Mouse (Mus musculus): ENCODE results near the gene Dppa1. TPM values are rescaled to one million over a fixed set of nuclear protein-coding genes. Genes with fewer than 3 reads are reported as not detected.
"Not testable (repeated sequence)": the region's sequence is repeated elsewhere in the genome, so short reads cannot be mapped to it uniquely, and the experiment has no call there.

Dppa1 gene
- not detected in 2 replicates for polyA plus RNA-seq (2015; fragmentation: Nextera tagmentation; extraction: Ambion mirVana)

DNA sequence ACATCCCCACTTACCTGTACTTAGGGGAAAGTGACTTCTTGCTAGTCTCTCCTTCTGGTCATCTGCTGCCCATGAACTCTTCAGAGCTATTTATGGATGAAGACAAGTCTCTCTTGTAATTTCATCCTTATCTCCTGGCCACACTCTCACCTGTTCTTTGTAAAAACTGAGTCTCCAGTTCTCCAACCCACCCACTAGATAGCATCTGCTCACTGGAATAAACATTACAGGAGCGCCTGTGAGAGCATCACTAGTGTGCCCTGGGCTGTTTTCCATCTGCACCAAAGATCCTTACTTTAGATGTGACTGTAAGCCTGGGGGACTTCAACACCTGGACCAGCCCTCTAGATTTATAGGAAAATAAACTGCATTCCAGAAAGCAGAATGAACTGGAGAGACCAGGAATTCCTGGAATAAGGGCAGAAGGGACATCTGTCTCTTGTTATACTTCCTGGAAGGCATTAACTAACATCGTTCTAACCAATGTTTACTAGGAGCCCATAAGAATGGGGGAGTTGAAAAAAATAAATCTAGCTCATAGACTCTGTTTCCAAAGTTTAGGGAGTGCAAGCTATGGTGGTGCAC, at the start of gene Dppa1:
Gene Dppa1 (minus strand): TSS at position 51 of the 585 bp plus-strand sequence.
- 79% methylated on average over 2 of the region's 2 CpGs for WGBS
- Histone ChIP-seq H3K4me1 (replicated peaks; ENCODE audit: control insufficient read depth, insufficient read depth, low read length) (no peaks in the 10 kb centered on the region), H3K4me2 (ENCODE audit: low read length) (no peak within 1 kb of the TSS), H3K9me3 (ENCODE audit: control insufficient read depth, low read length) (no peaks in the 10 kb centered on the region), H3K27ac (ENCODE audit: low read length) (no peak within 1 kb of the TSS), H3K4me3 (replicated peaks; ENCODE audit: low read length) (no peak within 1 kb of the TSS), H3K27me3 (replicated peaks; ENCODE audit: control insufficient read depth, insufficient read depth, low read length) (no peaks in the 10 kb centered on the region), H3K36me3 (ENCODE audit: control insufficient read depth, insufficient read depth) (no peaks in the 10 kb centered on the region), H3K9ac (replicated peaks; ENCODE audit: low read depth, low read length) (no peak within 1 kb of the TSS)
- no peak for ATAC-seq

GRCm38 (mm10) chr11:46667938-46668337, 38.9 kb upstream of the Dppa1 start:
- no peaks in the 10 kb centered on the region for H3K4me1 ChIP-seq (replicated peaks; ENCODE audit: control insufficient read depth, insufficient read depth, low read length)
- 59% methylated on average over 2 of the region's 2 CpGs for WGBS

DNA sequence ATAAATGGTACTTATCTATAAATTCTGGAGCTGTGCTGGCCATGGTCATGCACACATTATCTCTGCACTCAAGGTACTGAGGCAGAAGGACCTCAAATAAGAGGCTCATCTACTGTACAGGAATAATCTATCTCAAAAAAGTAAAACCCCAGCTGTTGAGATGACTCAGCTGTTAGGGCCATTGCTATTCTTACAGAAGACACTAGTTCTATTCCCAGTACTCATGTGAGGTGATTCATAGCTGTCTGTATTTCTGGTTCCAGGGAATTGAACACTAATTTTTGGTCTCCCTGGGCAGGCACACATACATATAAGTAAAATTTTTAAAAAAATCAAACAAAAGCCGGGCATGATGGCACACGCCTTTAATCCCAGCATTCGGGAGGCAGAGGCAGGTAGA, 38.0 kb upstream of the Dppa1 start:
- H3K4me1 ChIP-seq (replicated peaks; ENCODE audit: control insufficient read depth, insufficient read depth, low read length): no peaks in the 10 kb centered on the region
- 94% methylated on average over 3 of the region's 3 CpGs for WGBS
- H3K36me3 ChIP-seq (ENCODE audit: control insufficient read depth, insufficient read depth): no peaks in the 10 kb centered on the region
- no peaks in the 10 kb centered on the region for H3K9me3 ChIP-seq (ENCODE audit: control insufficient read depth, low read length)
- no peak overlapping the region for H3K27ac ChIP-seq (ENCODE audit: low read length)
- no peak for ATAC-seq
- no peak overlapping the region for H3K4me3 ChIP-seq (replicated peaks; ENCODE audit: low read length)
- no peaks in the 10 kb centered on the region for H3K27me3 ChIP-seq (replicated peaks; ENCODE audit: control insufficient read depth, insufficient read depth, low read length)
- H3K9ac ChIP-seq (replicated peaks; ENCODE audit: low read depth, low read length): no peak overlapping the region
- H3K4me2 ChIP-seq (ENCODE audit: low read length): no peak overlapping the region

More at GRCm38 (mm10) chr11:46667938-46668337, 38.9 kb upstream of the Dppa1 start:
- ATAC-seq: no peak
- no peaks in the 10 kb centered on the region for H3K27me3 ChIP-seq (replicated peaks; ENCODE audit: control insufficient read depth, insufficient read depth, low read length)
- H3K9ac ChIP-seq (replicated peaks; ENCODE audit: low read depth, low read length): no peak overlapping the region
- H3K36me3 ChIP-seq (ENCODE audit: control insufficient read depth, insufficient read depth): no peaks in the 10 kb centered on the region
- H3K9me3 ChIP-seq (ENCODE audit: control insufficient read depth, low read length): no peaks in the 10 kb centered on the region
- H3K4me2 ChIP-seq (ENCODE audit: low read length): no peak overlapping the region
- no peak overlapping the region for H3K27ac ChIP-seq (ENCODE audit: low read length)
- H3K4me3 ChIP-seq (replicated peaks; ENCODE audit: low read length): no peak overlapping the region

GRCm38 (mm10) chr11:46665599-46666522, 36.8 kb upstream of the Dppa1 start:
- Histone ChIP-seq H3K9me3 (ENCODE audit: control insufficient read depth, low read length) (no peaks in the 10 kb centered on the region), H3K4me3 (replicated peaks; ENCODE audit: low read length) (no peak overlapping the region), H3K36me3 (ENCODE audit: control insufficient read depth, insufficient read depth) (no peaks in the 10 kb centered on the region), H3K27ac (ENCODE audit: low read length) (no peak overlapping the region), H3K4me2 (ENCODE audit: low read length) (no peak overlapping the region), H3K27me3 (replicated peaks; ENCODE audit: control insufficient read depth, insufficient read depth, low read length) (no peaks in the 10 kb centered on the region), H3K9ac (replicated peaks; ENCODE audit: low read depth, low read length) (no peak overlapping the region), H3K4me1 (replicated peaks; ENCODE audit: control insufficient read depth, insufficient read depth, low read length) (no peaks in the 10 kb centered on the region)
- ATAC-seq: peak; percentile 78
- 71% methylated on average over 6 of the region's 6 CpGs for WGBS

DNA sequence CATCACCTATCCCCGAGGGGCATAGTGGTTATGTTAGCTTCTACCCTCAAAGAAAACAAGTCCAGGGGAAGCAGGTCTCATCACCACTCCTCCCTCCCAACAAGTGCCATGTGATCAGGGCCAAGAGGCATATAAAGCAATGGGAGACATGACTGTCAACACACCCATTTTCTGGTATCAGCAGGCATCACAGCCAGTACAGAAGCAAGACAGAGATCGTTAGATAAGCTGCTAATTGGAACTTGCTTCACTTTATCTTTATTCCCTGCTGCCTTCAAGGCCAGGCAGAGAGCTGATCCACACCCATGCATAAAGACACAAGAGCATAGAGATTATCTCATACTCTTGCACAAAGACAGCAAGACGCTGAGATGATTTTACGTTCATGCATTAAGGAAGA, 34.2 kb upstream of the Dppa1 start:
- no peaks in the 10 kb centered on the region for H3K27me3 ChIP-seq (replicated peaks; ENCODE audit: control insufficient read depth, insufficient read depth, low read length)

GRCm38 (mm10) chr11:46652476-46652875, 23.4 kb upstream of the Dppa1 start:
- H3K4me3 ChIP-seq (replicated peaks; ENCODE audit: low read length): no peak overlapping the region
- no peaks in the 10 kb centered on the region for H3K9me3 ChIP-seq (ENCODE audit: control insufficient read depth, low read length)
- no peaks in the 10 kb centered on the region for H3K4me1 ChIP-seq (replicated peaks; ENCODE audit: control insufficient read depth, insufficient read depth, low read length)
- no peak overlapping the region for H3K9ac ChIP-seq (replicated peaks; ENCODE audit: low read depth, low read length)
- no peaks in the 10 kb centered on the region for H3K36me3 ChIP-seq (ENCODE audit: control insufficient read depth, insufficient read depth)
- WGBS: 92% methylated on average over 3 of the region's 3 CpGs
- H3K27ac ChIP-seq (ENCODE audit: low read length): no peak overlapping the region
- H3K4me2 ChIP-seq (ENCODE audit: low read length): no peak overlapping the region
- H3K27me3 ChIP-seq (replicated peaks; ENCODE audit: control insufficient read depth, insufficient read depth, low read length): no peaks in the 10 kb centered on the region
- no peak for ATAC-seq

More for the DNA sequence above, 34.2 kb upstream of the Dppa1 start:
- Histone ChIP-seq H3K36me3 (ENCODE audit: control insufficient read depth, insufficient read depth) (no peaks in the 10 kb centered on the region), H3K4me2 (ENCODE audit: low read length) (no peak overlapping the region), H3K27ac (ENCODE audit: low read length) (no peak overlapping the region), H3K4me3 (replicated peaks; ENCODE audit: low read length) (no peak overlapping the region), H3K9ac (replicated peaks; ENCODE audit: low read depth, low read length) (no peak overlapping the region), H3K4me1 (replicated peaks; ENCODE audit: control insufficient read depth, insufficient read depth, low read length) (no peaks in the 10 kb centered on the region), H3K9me3 (ENCODE audit: control insufficient read depth, low read length) (no peaks in the 10 kb centered on the region)
- ATAC-seq: no peak
- 36% methylated on average over 4 of the region's 4 CpGs for WGBS

- not testable (repeated sequence) for H3K4me1 ChIP-seq (replicated peaks; ENCODE audit: control insufficient read depth, insufficient read depth, low read length); H3K27ac ChIP-seq (ENCODE audit: low read length); H3K9ac ChIP-seq (replicated peaks; ENCODE audit: low read depth, low read length); H3K27me3 ChIP-seq (replicated peaks; ENCODE audit: control insufficient read depth, insufficient read depth, low read length); H3K4me2 ChIP-seq (ENCODE audit: low read length); H3K36me3 ChIP-seq (ENCODE audit: control insufficient read depth, insufficient read depth); H3K9me3 ChIP-seq (ENCODE audit: control insufficient read depth, low read length); ATAC-seq; H3K4me3 ChIP-seq (replicated peaks; ENCODE audit: low read length)
- 40% methylated on average over 3 of the region's 3 CpGs for WGBS
Observed at GRCm38 (mm10) chr11:46649655-46650054, 20.6 kb upstream of the Dppa1 start.

DNA sequence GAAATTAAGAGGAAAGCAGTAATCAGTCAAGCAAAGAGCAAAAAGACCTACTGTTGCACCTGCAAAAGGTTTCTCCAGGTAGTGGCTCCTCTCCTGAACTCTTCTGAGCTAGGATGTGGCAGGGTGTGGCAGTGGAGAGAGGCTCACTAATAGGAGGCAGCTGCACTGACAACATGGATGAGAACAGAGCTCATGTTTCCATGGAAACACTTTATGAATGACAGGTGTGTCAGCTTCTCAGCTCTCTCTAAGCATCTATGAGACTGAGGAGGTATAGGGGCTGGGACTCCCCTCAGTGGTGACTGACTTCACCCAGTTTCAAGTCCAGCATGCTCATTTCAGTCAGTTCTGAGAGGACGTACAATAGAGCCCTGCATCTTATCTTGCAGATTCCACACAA, 15.8 kb upstream of the Dppa1 start:
- no peak overlapping the region for H3K4me3 ChIP-seq (replicated peaks; ENCODE audit: low read length)
- 79% methylated on average over 1 of the region's 1 CpGs for WGBS
- no peak overlapping the region for H3K27ac ChIP-seq (ENCODE audit: low read length)
- no peaks in the 10 kb centered on the region for H3K36me3 ChIP-seq (ENCODE audit: control insufficient read depth, insufficient read depth)
- peak; percentile 72 for ATAC-seq
- no peaks in the 10 kb centered on the region for H3K9me3 ChIP-seq (ENCODE audit: control insufficient read depth, low read length)
- no peak overlapping the region for H3K4me2 ChIP-seq (ENCODE audit: low read length)
- no peak overlapping the region for H3K9ac ChIP-seq (replicated peaks; ENCODE audit: low read depth, low read length)
- H3K27me3 ChIP-seq (replicated peaks; ENCODE audit: control insufficient read depth, insufficient read depth, low read length): no peaks in the 10 kb centered on the region
- no peaks in the 10 kb centered on the region for H3K4me1 ChIP-seq (replicated peaks; ENCODE audit: control insufficient read depth, insufficient read depth, low read length)

- H3K27ac ChIP-seq (ENCODE audit: low read length): no peak overlapping the region
- no peak overlapping the region for H3K9ac ChIP-seq (replicated peaks; ENCODE audit: low read depth, low read length)
- no peak overlapping the region for H3K4me3 ChIP-seq (replicated peaks; ENCODE audit: low read length)
- H3K9me3 ChIP-seq (ENCODE audit: control insufficient read depth, low read length): no peaks in the 10 kb centered on the region
- no peaks in the 10 kb centered on the region for H3K4me1 ChIP-seq (replicated peaks; ENCODE audit: control insufficient read depth, insufficient read depth, low read length)
- no peaks in the 10 kb centered on the region for H3K36me3 ChIP-seq (ENCODE audit: control insufficient read depth, insufficient read depth)
- ATAC-seq: no peak
- H3K4me2 ChIP-seq (ENCODE audit: low read length): no peak overlapping the region
- no peaks in the 10 kb centered on the region for H3K27me3 ChIP-seq (replicated peaks; ENCODE audit: control insufficient read depth, insufficient read depth, low read length)
- 86% methylated on average over 3 of the region's 3 CpGs for WGBS
Observed at GRCm38 (mm10) chr11:46636568-46636967, 7.5 kb upstream of the Dppa1 start.
